Mouse (Mus musculus): ENCODE data around the gene Nacc1. TPM values are rescaled to one million over a fixed set of nuclear protein-coding genes. Genes with fewer than 3 reads are reported as not detected.

Nacc1 gene
- polyA plus RNA-seq, 1 experiment from 2014 or later = 25.6 TPM

- no peak for ATAC-seq (replicated peaks; ENCODE audit: low FRiP score)
- Histone ChIP-seq H3K4me1 (peaks cover 23% of the 10 kb centered on the region), H3K27ac (0 out of 2 replicates have a peak overlapping the region, but pooled peaks have one; percentile 66), H3K4me2 (0 out of 2 replicates have a peak overlapping the region, but pooled peaks have one; percentile 88), H3K36me3 (no peaks in the 10 kb centered on the region), H3K9ac (no peak overlapping the region), H3K4me3 (replicated peaks) (no peak overlapping the region), H3K27me3 (no peaks in the 10 kb centered on the region), H3K9me3 (replicated peaks) (no peaks in the 10 kb centered on the region)
- 70% methylated on average over 7 of the region's 7 CpGs for WGBS
Measured at GRCm38 (mm10) chr8:84640617-84641294, 46.9 kb downstream of the Nacc1 start.

- WGBS = 30% methylated on average over 9 of the region's 9 CpGs
- Histone ChIP-seq H3K4me2 (peak overlapping the region; percentile 88), H3K4me1 (peaks cover 30% of the 10 kb centered on the region), H3K36me3 (no peaks in the 10 kb centered on the region), H3K9me3 (replicated peaks) (no peaks in the 10 kb centered on the region), H3K4me3 (replicated peaks) (peak overlapping the region; percentile 60), H3K9ac (peak overlapping the region; percentile 42; the same call in 1 of the 2 replicates), H3K27me3 (no peaks in the 10 kb centered on the region), H3K27ac (peak overlapping the region; percentile 66)
- no peak for ATAC-seq (replicated peaks; ENCODE audit: low FRiP score)
Measured at GRCm38 (mm10) chr8:84640010-84640588, 47.6 kb downstream of the Nacc1 start.

- under 1% methylated on average over 106 of the region's 106 CpGs for WGBS
- Histone ChIP-seq H3K4me1 (peaks cover 34% of the 10 kb centered on the region), H3K36me3 (no peaks in the 10 kb centered on the region), H3K9ac (peak overlapping the region; percentile 62), H3K27me3 (no peaks in the 10 kb centered on the region), H3K27ac (peak overlapping the region; percentile 94), H3K9me3 (replicated peaks) (no peaks in the 10 kb centered on the region), H3K4me2 (peak overlapping the region; percentile 88), H3K4me3 (replicated peaks) (peak overlapping the region; percentile 60)
- peak; percentile 94 for ATAC-seq (replicated peaks; ENCODE audit: low FRiP score)
Measured at GRCm38 (mm10) chr8:84639162-84640009, 48.3 kb downstream of the Nacc1 start.

- 1% methylated on average over 50 of the region's 52 CpGs for WGBS
Measured at GRCm38 (mm10) chr8:84638555-84639161, 49.0 kb downstream of the Nacc1 start.

GRCm38 (mm10) chr8:84637946-84638554 is 49.6 kb downstream of the Nacc1 start:
- peak overlapping the region; percentile 94 for H3K27ac ChIP-seq
- ATAC-seq (replicated peaks; ENCODE audit: low FRiP score) = no peak
- no peaks in the 10 kb centered on the region for H3K36me3 ChIP-seq
- H3K9ac ChIP-seq = peak overlapping the region; percentile 62
- peak overlapping the region; percentile 60 for H3K4me3 ChIP-seq (replicated peaks)
- H3K9me3 ChIP-seq (replicated peaks) = no peaks in the 10 kb centered on the region
- no peaks in the 10 kb centered on the region for H3K27me3 ChIP-seq
- 34% methylated on average over 8 of the region's 8 CpGs for WGBS
- H3K4me2 ChIP-seq = peak overlapping the region; percentile 88
- peaks cover 38% of the 10 kb centered on the region for H3K4me1 ChIP-seq

More at GRCm38 (mm10) chr8:84638555-84639161, 49.0 kb downstream of the Nacc1 start:
- Histone ChIP-seq H3K27ac (peak overlapping the region; percentile 94), H3K9me3 (replicated peaks) (no peaks in the 10 kb centered on the region), H3K36me3 (no peaks in the 10 kb centered on the region), H3K4me1 (peaks cover 38% of the 10 kb centered on the region), H3K9ac (peak overlapping the region; percentile 62), H3K27me3 (no peaks in the 10 kb centered on the region), H3K4me3 (replicated peaks) (peak overlapping the region; percentile 60), H3K4me2 (peak overlapping the region; percentile 88)
- peak; percentile 24 for ATAC-seq (replicated peaks; ENCODE audit: low FRiP score)

- Histone ChIP-seq H3K27me3 (no peaks in the 10 kb centered on the region), H3K4me2 (no peak overlapping the region), H3K27ac (peak overlapping the region; percentile 75), H3K9me3 (replicated peaks) (0 out of 2 replicates have a peak, but pooled peaks cover 3% of the 10 kb centered on the region), H3K4me3 (replicated peaks) (no peak overlapping the region), H3K9ac (no peak overlapping the region), H3K36me3 (no peaks in the 10 kb centered on the region), H3K4me1 (peaks cover 38% of the 10 kb centered on the region)
- no peak for ATAC-seq (replicated peaks; ENCODE audit: low FRiP score)
- 84% methylated on average over 17 of the region's 17 CpGs for WGBS
Measured at GRCm38 (mm10) chr8:84636051-84636691, 51.5 kb downstream of the Nacc1 start.

GRCm38 (mm10) chr8:84635397-84636050 is 52.1 kb downstream of the Nacc1 start:
- Histone ChIP-seq H3K4me1 (peaks cover 36% of the 10 kb centered on the region), H3K9me3 (replicated peaks) (0 out of 2 replicates have a peak, but pooled peaks cover 3% of the 10 kb centered on the region), H3K4me3 (replicated peaks) (no peak overlapping the region), H3K27ac (peak overlapping the region; percentile 75), H3K4me2 (no peak overlapping the region), H3K27me3 (no peaks in the 10 kb centered on the region), H3K36me3 (no peaks in the 10 kb centered on the region), H3K9ac (no peak overlapping the region)
- ATAC-seq (replicated peaks; ENCODE audit: low FRiP score) = no peak
- WGBS = 59% methylated on average over 14 of the region's 14 CpGs

GRCm38 (mm10) chr8:84634849-84635304 is 52.8 kb downstream of the Nacc1 start:
- Histone ChIP-seq H3K4me1 (peaks cover 31% of the 10 kb centered on the region), H3K9me3 (replicated peaks) (0 out of 2 replicates have a peak, but pooled peaks cover 3% of the 10 kb centered on the region), H3K36me3 (no peaks in the 10 kb centered on the region), H3K4me3 (replicated peaks) (no peak overlapping the region), H3K9ac (no peak overlapping the region), H3K27ac (0 out of 2 replicates have a peak overlapping the region, but pooled peaks have one; percentile 75), H3K4me2 (no peak overlapping the region), H3K27me3 (no peaks in the 10 kb centered on the region)
- WGBS = 50% methylated on average over 9 of the region's 9 CpGs
- no peak for ATAC-seq (replicated peaks; ENCODE audit: low FRiP score)

- Histone ChIP-seq H3K36me3 (no peaks in the 10 kb centered on the region), H3K4me3 (replicated peaks) (no peak overlapping the region), H3K4me2 (no peak overlapping the region), H3K9ac (no peak overlapping the region), H3K4me1 (peaks cover 31% of the 10 kb centered on the region), H3K27me3 (no peaks in the 10 kb centered on the region), H3K27ac (no peak overlapping the region), H3K9me3 (replicated peaks) (0 out of 2 replicates have a peak, but pooled peaks cover 3% of the 10 kb centered on the region)
- 44% methylated on average over 10 of the region's 10 CpGs for WGBS
- ATAC-seq (replicated peaks; ENCODE audit: low FRiP score) = no peak
Measured at GRCm38 (mm10) chr8:84633841-84634584, 53.6 kb downstream of the Nacc1 start.

GRCm38 (mm10) chr8:84631813-84632212 is 55.8 kb downstream of the Nacc1 start:
- no peak overlapping the region for H3K4me2 ChIP-seq
- peaks cover 22% of the 10 kb centered on the region for H3K4me1 ChIP-seq
- WGBS = 86% methylated on average over 4 of the region's 4 CpGs
- 0 out of 2 replicates have a peak, but pooled peaks cover 3% of the 10 kb centered on the region for H3K9me3 ChIP-seq (replicated peaks)
- H3K4me3 ChIP-seq (replicated peaks) = no peak overlapping the region
- H3K27me3 ChIP-seq = no peaks in the 10 kb centered on the region
- no peak overlapping the region for H3K27ac ChIP-seq
- H3K36me3 ChIP-seq = no peaks in the 10 kb centered on the region
- ATAC-seq (replicated peaks; ENCODE audit: low FRiP score) = no peak
- H3K9ac ChIP-seq = no peak overlapping the region

Measured in kidney, embryonic 15.5 days (tissue).